Mouse (Mus musculus) ES-E14 (cell line): ENCODE measurements around the gene Fancd2. TPM values are rescaled to one million over a fixed set of nuclear protein-coding genes. Genes with fewer than 3 reads are reported as not detected.

Experiments used
- DNase-seq: peaks from one replicate; pipeline ENCODE4 v3.0.0-alpha.2; 2013; ENCODE audit warnings: low read depth, low spot score
- H3K27ac ChIP-seq: 2 replicates; pipeline ENCODE4 v1.5.1; 2012; ENCODE audit warnings: low read depth, mild to moderate bottlenecking, low read length, moderate library complexity, mixed read lengths; ENCODE audit not compliant: poor library complexity, insufficient read depth, severe bottlenecking
- H3K36me3 ChIP-seq: 2 replicates; pipeline ENCODE4 v1.6.1; 2012; ENCODE audit warnings: mild to moderate bottlenecking, low read length, moderate library complexity, mixed read lengths; ENCODE audit not compliant: control insufficient read depth, poor library complexity, insufficient read depth, severe bottlenecking
- H3K4me1 ChIP-seq, 2 experiments: fragments of 150-350 bp in 1 of 2; sonication (generic) in 1 of 2; 2 replicates each; pipeline ENCODE4 v1.6.1; 2012; ENCODE audit warnings: low read length in 2 of 2, mild to moderate bottlenecking in 1 of 2, mixed read lengths in 1 of 2; ENCODE audit not compliant: control insufficient read depth in 2 of 2, insufficient read depth in 2 of 2, poor library complexity in 1 of 2
- H3K4me3 ChIP-seq, 2 experiments: fragments of 150-350 bp in 1 of 2; sonication (generic) in 1 of 2; 2 replicates each; pipeline ENCODE4 v1.5.1; 2012; ENCODE audit warnings: low read length in 2 of 2, low read depth in 1 of 2, mild to moderate bottlenecking in 1 of 2, mixed read lengths in 1 of 2; ENCODE audit not compliant: insufficient read depth in 1 of 2, poor library complexity in 1 of 2, severe bottlenecking in 1 of 2
- H3K9ac ChIP-seq: 2 replicates; pipeline ENCODE4 v1.6.1; 2012; ENCODE audit warnings: low read depth, mild to moderate bottlenecking, low read length, mixed read lengths; ENCODE audit not compliant: poor library complexity, insufficient read depth, severe bottlenecking
- H3K9me3 ChIP-seq: fragments of 150-350 bp; sonication (generic); 2 replicates; pipeline ENCODE4 v1.6.1; 2012; ENCODE audit warnings: low read depth, mild to moderate bottlenecking, low read length; ENCODE audit not compliant: control insufficient read depth, insufficient read depth
- CHD2 ChIP-seq: IDR thresholded peaks from 2 replicates; pipeline ENCODE4 v1.6.1; 2014; ENCODE audit warnings: mild to moderate bottlenecking, low read depth, low read length, inconsistent platforms
- HCFC1 ChIP-seq: IDR thresholded peaks from 2 replicates; pipeline ENCODE4 v1.6.1; 2012; ENCODE audit warnings: low read length, inconsistent platforms, borderline replicate concordance; ENCODE audit not compliant: insufficient read depth
- MAFK ChIP-seq: IDR thresholded peaks from 2 replicates; pipeline ENCODE4 v1.6.1; 2014; ENCODE audit warnings: mild to moderate bottlenecking, low read depth, low read length, inconsistent platforms; ENCODE audit not compliant: insufficient read depth
- ZC3H11A ChIP-seq: IDR thresholded peaks from 2 replicates; pipeline ENCODE4 v1.6.1; 2012; ENCODE audit warnings: low read depth, mild to moderate bottlenecking, inconsistent platforms, low read length, borderline replicate concordance
- ZNF384 ChIP-seq: IDR thresholded peaks from 2 replicates; pipeline ENCODE4 v1.6.1; 2012; ENCODE audit warnings: low read depth, low read length, inconsistent platforms
- in situ Hi-C, 2 experiments: fragments of 600-800 bp; cut with MboI; formaldehyde crosslinking; loops; one replicate each; pipeline ENCODE4 v1.15.1; 2025; ENCODE audit warnings: low sequenced_read_pairs in 2 of 2, inconsistent platforms in 1 of 2; ENCODE audit not compliant: unreplicated experiment in 2 of 2
- total RNA-seq: library from RNA; depleted of rRNA; stranded (reverse); fragments of 300-350 nt; gene quantifications from 2 replicates; pipeline ENCODE4 v1.2.3, GENCODE M21; 2012

Fancd2 gene
- total RNA-seq, 1 experiment: 34.7 TPM

DNA sequence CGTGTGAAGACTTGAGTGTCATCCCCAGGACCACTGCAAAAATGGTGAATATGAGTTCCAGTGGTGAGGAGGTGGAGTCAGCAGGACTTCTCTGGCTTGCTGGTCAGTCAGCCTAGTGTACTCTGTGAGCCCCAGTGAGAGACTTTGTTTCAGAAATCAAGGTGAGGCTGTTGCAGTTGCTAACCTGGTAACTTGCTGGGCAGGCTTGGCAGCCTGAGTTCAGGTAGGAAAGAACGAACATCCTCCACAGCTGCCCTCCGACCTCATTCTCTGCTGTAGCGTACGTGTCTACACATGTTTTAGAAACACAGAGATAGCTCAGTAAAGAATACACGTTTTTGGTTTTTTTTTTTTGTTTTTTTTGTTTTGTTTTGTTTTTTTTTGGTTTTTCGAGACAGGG, 3.4 kb downstream of the Fancd2 start:
- H3K9ac ChIP-seq: no peak overlapping the region
- DNase-seq: no peak
- no peak overlapping the region for H3K27ac ChIP-seq
- TF ChIP-seq ZC3H11A: no peak
- no peak for TF ChIP-seq CHD2
- TF ChIP-seq MAFK: no peak
- TF ChIP-seq HCFC1: no peak
- no peak for TF ChIP-seq ZNF384
- peaks cover 9% of the 10 kb centered on the region for H3K36me3 ChIP-seq
- no peak overlapping the region for H3K4me3 ChIP-seq
- in situ Hi-C loops: no loop called here
- no peaks in the 10 kb centered on the region for H3K4me1 ChIP-seq
- H3K9me3 ChIP-seq: no peaks in the 10 kb centered on the region

DNA sequence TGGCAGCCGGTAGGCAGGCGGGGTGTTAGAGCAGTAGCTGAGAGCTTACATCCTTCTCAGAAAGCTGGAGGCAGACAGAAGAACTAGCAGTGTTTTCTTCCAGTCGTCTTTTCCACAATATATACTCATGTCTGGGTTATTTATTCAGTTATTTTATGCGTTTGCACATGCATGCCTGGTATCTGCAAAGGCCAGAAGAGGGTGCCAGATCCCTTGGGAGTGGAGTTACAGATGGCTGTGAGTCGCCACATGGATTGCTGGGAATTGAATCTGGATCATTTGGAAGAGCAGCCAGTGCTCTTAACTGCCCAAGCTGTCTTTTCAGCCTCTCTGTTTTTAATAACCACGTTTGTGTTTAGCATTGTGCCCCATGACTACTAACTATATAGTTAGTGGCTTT, 10.1 kb downstream of the Fancd2 start:
- Histone ChIP-seq H3K9ac (no peak overlapping the region), H3K9me3 (no peaks in the 10 kb centered on the region), H3K4me1 (no peaks in the 10 kb centered on the region), H3K27ac (no peak overlapping the region), H3K4me3 (no peak overlapping the region), H3K36me3 (peaks cover 17% of the 10 kb centered on the region)
- no peak for DNase-seq
- in situ Hi-C loops: no loop called here
- TF ChIP-seq CHD2 (no peak), ZNF384 (no peak), ZC3H11A (no peak), HCFC1 (no peak), MAFK (no peak)

DNA sequence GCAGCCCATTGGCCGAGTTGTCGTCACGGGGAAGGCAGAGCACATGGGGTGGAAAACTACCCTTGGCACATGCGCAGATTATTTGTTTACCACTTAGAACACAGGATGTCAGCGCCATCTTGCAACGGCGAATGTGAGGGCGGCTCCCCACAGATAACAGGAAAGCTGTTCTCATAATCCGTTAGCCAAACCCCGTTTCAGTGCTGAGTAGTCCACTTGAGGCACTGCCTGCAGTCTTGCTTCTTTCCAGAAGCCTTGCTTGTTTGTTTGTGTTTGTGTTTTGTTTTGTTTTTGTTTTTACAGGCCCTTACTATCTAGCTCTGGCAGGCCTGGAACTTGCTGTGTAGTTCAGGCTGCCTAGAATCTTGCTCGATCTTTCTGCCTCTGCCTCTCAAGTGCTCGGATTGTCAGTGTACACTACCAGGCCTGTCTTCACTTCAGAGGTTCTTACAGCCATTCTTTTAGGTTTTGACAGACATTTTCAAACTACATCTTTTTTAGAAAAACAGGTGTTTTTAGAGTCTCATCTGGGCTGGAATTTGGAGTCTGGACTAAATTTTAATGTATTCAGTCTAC, 12.5 kb downstream of the Fancd2 start:
- Histone ChIP-seq H3K27ac (no peak overlapping the region), H3K9ac (no peak overlapping the region), H3K36me3 (peaks cover 14% of the 10 kb centered on the region), H3K4me1 (no peaks in the 10 kb centered on the region), H3K9me3 (no peaks in the 10 kb centered on the region), H3K4me3 (no peak overlapping the region)
- no peak for TF ChIP-seq MAFK
- TF ChIP-seq ZC3H11A: no peak
- no peak for TF ChIP-seq ZNF384
- TF ChIP-seq HCFC1: no peak
- TF ChIP-seq CHD2: no peak
- no peak for DNase-seq
- in situ Hi-C loops: no loop called here

DNA sequence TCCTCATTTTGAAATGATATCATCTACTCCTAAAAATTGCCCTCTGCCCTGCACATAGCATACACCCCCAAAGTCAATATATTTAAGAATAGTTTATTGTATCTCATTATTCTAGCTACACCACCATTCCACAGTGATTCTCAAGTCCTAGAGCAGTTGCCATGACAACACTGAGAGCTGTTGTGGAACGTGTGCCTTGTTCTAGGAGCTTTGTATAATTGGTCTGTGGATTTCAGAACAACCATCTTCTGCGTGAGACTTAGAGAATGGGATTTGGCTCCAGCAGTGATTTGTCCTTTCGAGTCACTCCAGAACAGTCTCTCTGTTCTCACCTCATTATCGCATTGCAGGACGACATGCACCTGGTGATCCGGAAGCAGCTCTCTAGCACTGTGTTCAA, 28.3 kb downstream of the Fancd2 start:
- no peak overlapping the region for H3K27ac ChIP-seq
- in situ Hi-C loops: no loop called here
- no peak overlapping the region for H3K9ac ChIP-seq
- H3K4me1 ChIP-seq: no peaks in the 10 kb centered on the region
- H3K4me3 ChIP-seq: no peak overlapping the region
- H3K36me3 ChIP-seq: peaks cover 22% of the 10 kb centered on the region
- H3K9me3 ChIP-seq: no peaks in the 10 kb centered on the region
- no peak for DNase-seq
- TF ChIP-seq HCFC1 (no peak), ZC3H11A (no peak), ZNF384 (no peak), MAFK (no peak), CHD2 (no peak)

DNA sequence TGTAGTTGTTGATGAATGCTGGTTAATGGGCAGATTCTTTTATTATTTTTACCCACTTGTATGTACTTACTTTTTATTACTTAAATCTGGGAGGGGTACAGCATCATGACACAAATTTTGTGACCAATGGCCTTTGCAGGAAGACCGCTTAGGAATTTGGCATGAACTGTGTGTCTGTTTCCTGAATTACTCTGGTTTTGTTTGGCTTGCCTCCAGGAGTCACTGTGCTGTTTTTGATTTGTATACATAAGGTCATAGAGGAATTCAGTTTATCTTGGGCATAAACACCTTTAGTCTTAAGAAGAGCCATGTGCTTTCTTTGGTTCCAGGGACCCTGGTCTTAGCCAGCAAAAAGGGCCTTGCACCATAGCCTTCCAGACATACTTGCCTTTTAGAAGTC, 33.1 kb downstream of the Fancd2 start:
- Histone ChIP-seq H3K4me1 (no peaks in the 10 kb centered on the region), H3K36me3 (peaks cover 38% of the 10 kb centered on the region), H3K27ac (no peak overlapping the region), H3K9me3 (no peaks in the 10 kb centered on the region), H3K9ac (no peak overlapping the region), H3K4me3 (no peak overlapping the region)
- DNase-seq: no peak
- no peak for TF ChIP-seq ZC3H11A
- no peak for TF ChIP-seq MAFK
- TF ChIP-seq HCFC1: no peak
- TF ChIP-seq ZNF384: no peak
- TF ChIP-seq CHD2: no peak
- in situ Hi-C loops: no loop called here
